Mouse (Mus musculus): ENCODE measurements around the gene Cnn2.

Gene Cnn2

GRCm38 (mm10) chr10:79969124-79969568, 19.2 kb upstream of the Cnn2 start:
- DNase-seq (ENCODE audit: low spot score in 2 of 2), result no peak

GRCm38 (mm10) chr10:79970415-79971182, 17.8 kb upstream of the Cnn2 start, which contains the start of gene Grin3b:
Gene Grin3b, plus strand, starts transcription at chr10:79970715.
- no peak for DNase-seq (ENCODE audit: low spot score in 2 of 2)

DNA sequence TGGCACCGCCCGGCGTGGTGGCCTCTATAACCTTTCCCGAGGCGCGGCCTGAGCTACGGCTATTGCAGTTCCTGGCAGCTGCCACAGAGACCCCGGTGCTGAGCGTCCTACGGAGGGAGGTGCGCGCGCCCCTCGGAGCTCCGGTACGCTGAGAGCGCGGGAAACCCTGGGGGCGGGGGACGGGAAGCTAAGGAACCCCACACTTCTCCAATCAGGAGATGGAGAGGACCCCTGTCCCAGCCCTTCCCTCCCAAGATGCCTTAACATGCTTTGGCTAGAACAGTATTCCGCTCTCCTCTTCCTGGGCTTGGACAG, 17.2 kb upstream of the Cnn2 start:
- DNase-seq (ENCODE audit: low spot score in 2 of 2), result no peak

DNA sequence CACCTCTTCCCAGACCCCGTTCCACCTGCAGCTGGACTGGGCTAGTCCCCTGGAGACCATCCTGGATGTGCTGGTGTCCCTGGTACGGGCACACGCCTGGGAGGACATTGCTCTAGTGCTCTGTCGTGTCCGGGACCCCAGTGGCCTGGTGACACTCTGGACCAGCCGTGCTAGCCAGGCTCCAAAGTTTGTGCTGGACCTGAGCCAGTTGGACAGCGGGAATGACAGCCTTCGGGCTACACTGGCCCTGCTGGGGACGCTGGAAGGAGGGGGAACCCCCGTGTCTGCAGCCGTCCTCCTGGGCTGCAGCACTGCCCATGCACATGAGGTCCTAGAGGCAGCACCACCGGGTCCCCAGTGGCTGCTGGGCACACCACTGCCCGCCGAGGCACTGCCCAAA, 15.6 kb upstream of the Cnn2 start:
- DNase-seq (ENCODE audit: low spot score in 2 of 2), result peak in 1 of 2 experiments; percentile 45

DNA sequence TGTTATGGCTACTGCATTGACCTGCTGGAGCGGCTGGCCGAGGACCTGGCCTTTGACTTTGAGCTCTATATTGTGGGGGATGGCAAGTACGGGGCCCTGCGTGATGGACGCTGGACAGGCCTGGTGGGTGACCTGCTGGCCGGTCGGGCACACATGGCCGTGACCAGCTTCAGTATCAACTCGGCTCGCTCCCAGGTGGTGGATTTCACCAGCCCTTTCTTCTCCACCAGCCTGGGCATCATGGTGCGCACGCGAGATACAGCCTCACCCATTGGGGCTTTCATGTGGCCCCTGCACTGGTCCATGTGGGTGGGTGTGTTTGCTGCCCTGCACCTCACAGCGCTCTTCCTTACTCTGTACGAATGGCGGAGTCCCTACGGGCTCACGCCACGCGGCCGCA, 14.3 kb upstream of the Cnn2 start:
- DNase-seq (ENCODE audit: low spot score in 2 of 2), result no peak

DNA sequence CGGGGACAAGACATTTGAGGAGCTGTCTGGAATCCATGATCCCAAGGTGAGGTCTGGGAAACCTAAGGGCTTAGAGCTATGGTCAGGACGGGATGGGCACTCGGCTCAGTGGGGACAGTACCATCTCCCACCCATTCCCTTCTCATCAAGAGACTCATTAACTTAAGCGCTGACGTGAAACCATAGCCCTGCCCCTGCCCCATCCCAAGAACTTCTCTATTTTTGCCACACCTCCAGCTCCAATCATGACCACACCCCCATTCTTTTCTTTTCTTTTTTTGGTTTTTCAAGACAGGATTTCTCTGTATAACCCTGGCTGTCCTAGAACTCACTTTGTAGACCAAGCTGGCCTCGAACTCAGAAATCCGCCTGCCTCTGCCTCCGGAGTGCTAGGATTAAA, 13.7 kb upstream of the Cnn2 start:
- DNase-seq (ENCODE audit: low spot score in 2 of 2), result no peak

DNA sequence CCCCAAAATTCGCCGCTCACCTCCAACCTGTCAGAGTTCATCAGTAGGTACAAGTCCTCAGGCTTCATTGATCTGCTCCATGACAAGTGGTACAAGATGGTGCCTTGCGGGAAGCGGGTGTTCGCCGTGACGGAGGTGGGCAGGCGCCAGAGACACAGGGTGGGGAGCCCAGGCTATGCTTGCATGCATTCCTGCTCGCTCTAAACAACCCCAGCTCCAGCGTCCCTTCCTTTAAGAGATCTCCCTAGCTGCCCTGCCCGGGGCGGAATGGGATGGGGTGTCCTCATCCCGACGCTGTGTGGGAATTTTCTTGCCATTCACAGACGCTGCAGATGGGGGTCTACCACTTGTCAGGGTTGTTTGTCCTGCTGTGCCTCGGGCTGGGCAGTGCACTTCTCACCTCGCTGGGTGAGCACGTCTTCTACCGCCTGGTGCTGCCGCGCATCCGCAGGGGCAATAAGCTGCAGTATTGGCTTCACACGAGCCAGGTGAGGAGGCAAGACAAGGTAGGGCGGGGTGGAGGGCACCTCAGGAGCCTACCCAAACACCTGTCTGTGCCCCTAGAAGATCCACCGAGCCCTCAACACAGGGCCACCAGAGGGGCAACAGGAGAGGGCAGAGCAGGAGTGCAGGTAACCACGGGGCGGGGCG, 12.2 kb upstream of the Cnn2 start:
- DNase-seq (ENCODE audit: low spot score in 2 of 2), result no peak

GRCm38 (mm10) chr10:79976722-79977107, 11.7 kb upstream of the Cnn2 start:
- no peak for DNase-seq (ENCODE audit: low spot score in 2 of 2)

DNA sequence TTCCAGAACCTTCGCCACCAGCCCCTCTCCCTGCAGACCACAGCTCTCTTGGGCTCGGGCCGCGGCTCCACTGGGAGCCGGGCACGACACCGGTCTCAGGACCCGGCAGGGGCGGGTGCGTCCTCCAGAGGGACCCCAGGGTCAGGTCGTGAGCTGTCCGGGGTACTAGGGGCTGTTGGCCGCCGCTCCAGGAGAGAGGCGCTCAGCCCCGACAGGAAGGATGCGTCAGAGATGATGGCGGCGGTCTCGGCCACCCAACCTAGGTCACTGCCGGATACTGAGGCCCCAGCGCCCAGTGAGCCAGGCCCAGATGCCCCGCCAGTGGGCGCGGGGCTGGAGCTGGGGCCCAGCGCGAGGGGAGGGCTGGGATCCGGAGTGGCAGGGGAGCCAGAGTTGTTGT, 11.1 kb upstream of the Cnn2 start:
- no peak for DNase-seq (ENCODE audit: low spot score in 2 of 2)

- DNase-seq (ENCODE audit: low spot score in 2 of 2), result no peak
Observed at GRCm38 (mm10) chr10:79978061-79978460, 10.3 kb upstream of the Cnn2 start.

DNA sequence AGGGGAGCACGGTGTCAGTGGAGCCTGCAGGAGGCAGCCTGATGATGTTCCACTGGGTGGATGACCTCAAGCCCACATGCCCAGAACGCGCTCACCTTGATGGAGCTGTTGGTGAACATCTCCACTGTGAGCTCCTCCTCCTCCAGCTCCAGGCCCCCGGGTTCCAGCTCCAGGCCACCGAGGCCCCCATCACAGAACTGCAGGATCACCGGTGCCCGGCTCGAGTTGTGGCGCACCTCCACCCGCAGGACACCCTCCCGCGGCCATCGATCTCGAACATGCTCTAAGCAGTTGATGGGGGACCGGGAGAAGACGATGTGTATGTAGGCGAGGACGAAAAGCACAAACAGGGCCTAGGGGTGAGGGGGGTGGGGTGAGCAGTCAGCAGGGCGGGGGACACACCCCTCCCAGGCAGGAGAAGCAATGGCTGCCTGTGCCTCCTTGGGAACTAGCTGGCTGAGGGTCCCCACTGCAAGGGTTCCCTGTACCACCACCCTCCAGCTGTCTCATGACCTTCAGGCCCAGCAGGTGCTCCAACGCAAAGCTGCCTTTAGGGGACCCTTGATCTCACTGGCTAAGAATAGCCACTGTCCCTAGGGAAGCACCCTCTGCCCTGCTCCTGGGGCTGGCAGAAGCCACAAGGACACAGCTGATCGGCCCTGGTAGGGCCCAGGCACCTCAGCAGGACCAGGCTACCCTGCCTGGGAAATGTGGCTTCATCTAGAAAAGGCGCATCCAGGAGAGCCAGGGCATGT, 8.8 kb upstream of the Cnn2 start:
- peak; percentile 49 to 50 for DNase-seq (ENCODE audit: low spot score in 2 of 2)

GRCm38 (mm10) chr10:79983205-79983604, 5.2 kb upstream of the Cnn2 start:
- peak in 1 of 2 experiments; percentile 46 for DNase-seq (ENCODE audit: low spot score in 2 of 2)

DNA sequence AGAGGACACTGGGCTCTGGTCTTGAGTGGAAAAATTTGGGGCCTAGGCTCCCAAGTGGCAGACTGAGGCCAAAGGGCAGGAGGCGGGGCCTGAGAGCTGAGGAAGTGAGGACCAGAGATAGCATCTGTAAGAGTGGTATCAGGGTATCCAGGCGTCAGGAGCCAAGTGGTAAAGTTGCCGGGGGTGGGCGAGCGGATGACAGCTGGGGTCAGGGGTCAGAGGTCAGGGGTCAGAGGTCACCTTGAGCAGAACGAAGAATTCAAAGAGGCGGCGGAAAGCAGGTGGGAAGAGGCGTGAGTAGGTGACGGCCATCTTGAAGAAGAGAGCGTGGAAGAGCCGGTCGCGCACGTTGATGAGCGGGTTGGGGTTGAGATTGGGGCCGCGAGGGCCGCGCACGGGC, 4.7 kb upstream of the Cnn2 start:
- peak; percentile 72 to 75 for DNase-seq (ENCODE audit: low spot score in 2 of 2)

DNA sequence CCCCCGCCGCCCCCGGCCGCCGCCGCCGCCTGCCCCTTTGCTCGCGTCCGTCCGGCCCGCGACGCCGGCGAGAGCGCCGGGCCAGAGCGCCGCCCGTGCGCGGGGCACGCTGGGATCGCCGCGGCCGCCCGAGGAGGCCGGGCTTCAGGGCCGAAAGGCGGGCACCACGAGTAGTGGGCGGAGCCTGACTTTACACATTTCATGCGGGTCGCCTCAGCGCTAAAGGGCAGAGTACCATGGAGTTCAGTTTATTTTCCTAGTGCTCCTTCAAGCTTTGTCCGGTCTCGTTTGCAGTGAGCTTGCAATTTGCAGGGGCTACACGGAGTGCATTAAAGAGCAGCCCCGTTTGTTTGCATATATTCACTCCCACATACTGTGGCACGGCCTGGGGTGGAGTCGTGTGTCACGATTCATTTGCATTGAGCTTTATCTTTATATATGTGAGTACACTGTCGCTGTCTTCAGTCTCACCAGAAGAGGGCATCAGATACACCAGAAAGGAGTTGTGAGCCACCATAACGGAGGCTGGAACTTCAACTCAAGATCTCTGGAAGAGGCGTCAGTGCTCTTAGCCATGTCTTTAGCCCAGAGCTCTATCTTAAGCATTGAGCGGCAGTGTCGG, 4.1 kb upstream of the Cnn2 start, which contains the start of gene Tmem259:
Gene Tmem259, minus strand, starts transcription at position 136 of the 622 bp plus-strand sequence.
- DNase-seq (ENCODE audit: low spot score in 2 of 2), result peak; percentile 78 to 88

GRCm38 (mm10) chr10:79984871-79985270, 3.5 kb upstream of the Cnn2 start:
- DNase-seq (ENCODE audit: low spot score in 2 of 2), result peak; percentile 99

DNA sequence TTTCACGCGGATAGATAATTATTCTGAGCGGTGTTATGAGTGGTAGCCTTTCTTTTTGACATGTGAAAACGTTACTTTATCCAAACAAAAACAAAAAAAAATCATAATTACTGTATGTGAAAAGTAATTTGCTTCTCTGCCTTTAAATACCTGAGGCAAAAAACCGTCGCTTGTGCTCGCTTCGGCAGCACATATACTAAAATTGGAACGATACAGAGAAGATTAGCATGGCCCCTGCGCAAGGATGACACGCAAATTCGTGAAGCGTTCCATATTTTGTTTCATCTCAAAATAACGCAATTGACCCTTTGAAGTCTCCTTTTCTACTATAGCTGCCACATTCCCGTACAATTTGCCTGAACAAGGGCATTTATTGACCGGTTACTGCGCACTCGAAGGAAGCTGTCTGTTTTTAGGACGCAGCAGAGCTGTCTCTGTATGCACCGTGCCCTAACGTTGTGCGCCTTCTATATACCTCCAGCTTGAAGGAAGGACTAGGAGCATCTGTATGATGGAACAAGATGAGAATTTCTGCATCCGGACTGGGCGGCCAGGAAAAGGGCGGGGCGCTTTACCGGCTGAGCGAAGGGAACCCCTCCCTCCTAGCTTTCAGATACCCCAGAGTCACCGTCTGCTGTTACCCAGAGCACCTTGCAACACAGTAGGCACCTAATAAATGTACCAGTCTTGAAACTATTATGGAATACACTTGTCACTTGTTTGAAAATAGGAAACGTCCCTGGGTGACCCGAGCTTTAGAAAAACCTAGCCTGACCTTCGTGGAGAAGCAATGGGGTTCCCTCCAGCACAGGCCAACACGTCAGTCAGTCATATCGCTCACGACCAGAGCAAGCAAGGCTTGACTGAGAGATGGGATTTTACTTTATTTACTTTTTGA, 2.8 kb upstream of the Cnn2 start:
- DNase-seq (ENCODE audit: low spot score in 2 of 2), result peak; percentile 82 to 84

- peak; percentile 57 to 63 for DNase-seq (ENCODE audit: low spot score in 2 of 2)
Observed at GRCm38 (mm10) chr10:79986232-79986878, 2.0 kb upstream of the Cnn2 start.

DNA sequence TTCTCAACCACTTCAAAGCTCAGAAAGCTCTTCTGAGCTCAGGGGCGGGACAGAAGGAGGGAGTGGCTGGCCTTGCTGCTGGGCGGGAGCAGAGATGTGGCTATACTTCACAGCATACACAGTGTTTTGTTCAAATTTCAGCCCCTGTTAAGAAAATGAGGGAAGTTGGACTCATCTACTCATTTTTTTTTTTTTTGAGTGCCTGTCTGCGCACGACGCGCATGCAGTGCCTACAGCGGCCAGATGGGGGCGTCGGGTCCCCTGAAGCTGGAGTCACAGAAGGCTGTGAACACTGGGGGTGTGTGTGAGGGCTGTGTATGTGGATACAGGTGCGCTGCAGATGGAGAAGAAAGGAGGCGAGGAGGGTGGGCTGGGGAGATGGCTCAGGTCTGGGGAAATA, 1.4 kb upstream of the Cnn2 start:
- peak; percentile 78 to 88 for DNase-seq (ENCODE audit: low spot score in 2 of 2)

DNA sequence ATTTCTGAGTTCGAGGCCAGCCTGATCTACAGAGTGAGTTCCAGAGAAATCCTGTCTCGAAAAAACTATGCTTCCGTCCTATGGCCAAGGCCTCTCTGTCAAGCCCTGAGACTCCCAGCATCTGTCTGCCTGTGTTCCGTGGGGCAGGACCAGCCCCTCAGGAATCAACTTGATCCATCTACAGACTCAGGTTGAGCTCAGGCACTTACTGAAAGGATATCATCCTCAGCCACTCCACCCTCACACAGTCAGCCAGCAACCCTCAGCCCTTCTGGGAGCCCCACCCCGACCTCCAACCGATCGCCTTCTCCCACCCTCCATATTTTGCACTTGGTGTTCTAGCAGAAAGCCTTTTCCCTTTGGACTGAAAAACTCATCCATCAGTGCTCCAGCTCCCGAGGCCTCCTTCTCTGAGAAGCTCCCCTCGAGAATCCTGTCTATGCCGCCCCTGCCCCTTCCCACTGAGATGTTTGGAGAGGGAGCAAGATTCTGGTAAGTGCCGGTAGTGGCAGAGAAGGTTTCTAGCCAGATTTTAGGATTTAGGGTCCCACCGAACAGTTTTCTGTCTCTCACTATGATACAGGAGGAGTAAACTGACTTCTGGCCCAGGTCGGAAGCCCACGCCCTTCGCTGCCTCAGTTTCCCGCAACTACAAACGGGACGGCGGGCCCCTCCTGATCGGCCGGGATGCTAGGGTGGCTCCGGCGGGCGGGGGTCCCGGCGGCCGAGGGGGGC, 446 bp upstream of the Cnn2 start:
- no peak for DNase-seq (ENCODE audit: low spot score in 2 of 2)

GRCm38 (mm10) chr10:79989272-79989786, 945 bp downstream of the Cnn2 start:
- no peak for DNase-seq (ENCODE audit: low spot score in 2 of 2)

Measured in heart, adult 9 months (tissue).